Mouse (Mus musculus) thymus, adult 2 months (tissue): ENCODE measurements around the gene Trabd2b.

Experiments
- CTCF ChIP-seq: fragments of 200-500 bp; IDR thresholded peaks from 2 replicates; pipeline ENCODE4 v1.5.1; 2012; ENCODE audit warnings: mild to moderate bottlenecking, control low read depth, low read length, moderate library complexity, borderline replicate concordance; ENCODE audit not compliant: control insufficient read depth, poor library complexity, insufficient read depth; ENCODE audit errors: extremely low read depth
- POLR2A ChIP-seq: fragments of 200-500 bp; IDR thresholded peaks from 2 replicates; pipeline ENCODE4 v1.6.1; 2012; ENCODE audit warnings: mild to moderate bottlenecking, low read length, control low read depth, moderate library complexity; ENCODE audit not compliant: control insufficient read depth, poor library complexity, insufficient read depth; ENCODE audit errors: extremely low read depth

DNA sequence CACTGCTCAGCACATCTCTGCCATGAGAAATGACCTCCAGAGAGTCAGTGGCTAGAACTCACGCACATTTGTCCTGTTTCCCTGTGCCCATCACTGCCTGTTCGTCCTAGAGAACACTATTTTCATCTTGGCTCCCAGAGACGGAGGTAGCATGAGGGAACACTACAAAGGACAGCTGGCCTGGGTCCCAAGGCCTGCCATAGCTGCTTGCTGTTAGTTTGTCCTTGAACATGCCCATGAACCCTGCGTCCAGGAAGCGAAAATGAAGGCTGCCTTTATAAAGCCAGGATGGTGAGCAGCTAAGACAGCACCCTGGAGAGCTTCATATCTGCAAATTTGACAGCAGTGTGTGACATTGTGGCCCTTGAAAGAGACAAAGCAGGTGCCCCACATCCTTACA lies 216.4 kb downstream of the Trabd2b start:
- TF ChIP-seq CTCF, result no peak
- TF ChIP-seq POLR2A, result no peak
